Mouse (Mus musculus) thymus, postnatal 25 days (tissue): ENCODE data around the gene Vps29.
A peak's percentile ranks its signal among the peaks of the same experiment; 100 is the strongest.

Experiments used
- DNase-seq: peaks from one replicate; pipeline ENCODE4 v3.0.0; 2022

The Vps29 gene

DNA sequence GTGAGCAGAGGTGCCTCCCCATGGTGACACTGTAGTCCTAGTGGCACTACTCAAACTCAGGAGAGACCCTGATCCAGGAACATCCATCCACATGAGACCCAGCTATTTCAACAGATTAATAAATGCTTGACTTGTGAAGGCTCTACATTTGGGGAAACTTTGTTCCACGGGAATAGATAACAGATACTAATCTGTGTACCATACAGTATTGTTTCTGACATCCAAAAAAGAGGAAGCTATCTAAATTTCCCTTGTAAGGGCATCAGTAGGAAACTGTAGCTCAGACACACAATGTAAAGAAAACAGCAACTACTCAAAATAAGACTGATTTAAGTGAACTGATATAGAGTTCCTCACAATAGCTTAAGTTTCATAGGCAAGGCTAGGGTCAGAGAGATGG, 11.3 kb upstream of the Vps29 start:
- DNase-seq: no peak

DNA sequence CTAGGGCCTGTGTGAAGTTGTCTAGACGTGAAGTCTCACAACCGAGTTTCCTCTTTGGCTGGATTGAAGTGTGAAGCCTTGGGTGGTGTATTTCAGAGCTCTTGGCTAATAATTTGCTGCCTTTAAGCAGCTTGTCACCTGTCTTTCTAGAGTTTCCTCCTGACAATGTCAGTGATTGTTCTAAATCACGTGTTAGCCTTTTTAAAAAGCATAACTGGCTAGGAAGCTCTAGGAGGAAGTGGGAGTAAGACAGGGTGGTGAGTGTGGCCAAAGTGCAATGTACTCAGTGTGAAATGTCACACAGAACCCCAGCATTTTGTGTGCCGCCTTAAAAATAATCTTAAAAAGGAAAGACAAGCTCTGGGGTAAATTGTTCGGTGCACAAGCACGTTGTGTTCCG, 10.4 kb upstream of the Vps29 start:
- peak; percentile 19 for DNase-seq

DNA sequence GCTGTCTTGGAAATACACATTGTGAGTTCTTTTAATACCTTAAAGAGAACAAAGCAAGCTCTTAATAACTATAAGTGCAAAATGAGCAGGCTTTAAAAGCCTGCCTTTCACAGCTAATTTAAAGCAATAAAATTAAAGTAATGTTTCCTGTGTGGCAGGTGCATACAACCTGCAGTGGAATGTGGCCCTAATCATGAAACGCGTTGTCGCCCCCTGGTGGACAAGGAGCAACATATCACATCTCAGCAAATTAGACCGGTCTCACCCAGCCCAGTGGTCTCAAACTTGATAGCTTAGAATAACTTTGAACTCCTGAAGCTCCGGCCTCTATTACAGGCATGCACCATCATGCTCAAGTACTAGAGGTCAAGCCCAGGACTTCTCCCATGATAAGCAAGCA, 9.9 kb upstream of the Vps29 start:
- DNase-seq: peak; percentile 89

DNA sequence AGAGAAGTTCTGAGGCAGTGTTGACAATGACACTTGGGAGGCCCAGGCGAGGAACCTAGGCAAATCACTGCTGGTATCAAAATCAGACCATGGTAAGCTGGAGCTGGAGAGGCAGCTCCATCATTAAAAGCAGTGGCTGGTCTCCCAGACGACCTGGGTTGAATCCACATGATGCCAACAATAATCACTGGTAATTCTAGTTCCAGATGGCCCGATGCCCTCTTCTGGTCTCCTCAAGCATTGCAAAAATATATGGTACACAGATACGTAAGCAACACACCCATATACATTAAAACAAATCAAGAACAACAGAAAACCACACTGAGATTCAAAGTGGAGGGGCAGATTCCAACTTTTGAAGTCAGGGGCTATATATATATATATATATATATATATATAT, 8.4 kb upstream of the Vps29 start:
- DNase-seq: no peak

DNA sequence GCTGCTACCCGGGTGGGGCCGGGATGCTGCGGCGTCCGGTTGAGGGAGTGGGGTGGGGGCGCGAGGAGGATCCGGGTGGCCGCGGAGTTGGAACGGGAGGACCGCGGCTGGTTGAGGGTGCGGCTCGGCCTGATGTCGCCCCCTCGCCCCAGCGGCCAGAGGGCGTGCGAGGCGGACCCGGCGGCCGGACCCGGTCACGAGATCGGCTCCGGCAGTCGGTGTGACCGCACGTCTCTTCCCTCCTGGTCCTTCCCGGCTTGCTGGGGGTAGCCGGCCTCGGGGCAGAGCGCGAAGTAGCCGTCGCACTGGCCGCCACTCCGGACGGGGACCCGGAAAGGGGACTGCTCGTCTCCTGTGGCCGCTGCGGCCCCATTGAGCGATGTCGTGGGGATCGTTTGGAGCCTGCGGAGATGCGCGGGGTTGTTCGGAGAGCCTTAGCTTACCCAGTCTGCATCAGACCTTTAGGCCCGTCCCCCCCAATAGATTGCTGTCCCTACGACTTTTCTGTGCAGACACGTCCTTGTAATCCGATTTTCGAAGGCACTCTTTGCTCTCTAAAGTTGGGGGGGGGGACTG, 411 bp downstream of the Vps29 start:
- DNase-seq: no peak

DNA sequence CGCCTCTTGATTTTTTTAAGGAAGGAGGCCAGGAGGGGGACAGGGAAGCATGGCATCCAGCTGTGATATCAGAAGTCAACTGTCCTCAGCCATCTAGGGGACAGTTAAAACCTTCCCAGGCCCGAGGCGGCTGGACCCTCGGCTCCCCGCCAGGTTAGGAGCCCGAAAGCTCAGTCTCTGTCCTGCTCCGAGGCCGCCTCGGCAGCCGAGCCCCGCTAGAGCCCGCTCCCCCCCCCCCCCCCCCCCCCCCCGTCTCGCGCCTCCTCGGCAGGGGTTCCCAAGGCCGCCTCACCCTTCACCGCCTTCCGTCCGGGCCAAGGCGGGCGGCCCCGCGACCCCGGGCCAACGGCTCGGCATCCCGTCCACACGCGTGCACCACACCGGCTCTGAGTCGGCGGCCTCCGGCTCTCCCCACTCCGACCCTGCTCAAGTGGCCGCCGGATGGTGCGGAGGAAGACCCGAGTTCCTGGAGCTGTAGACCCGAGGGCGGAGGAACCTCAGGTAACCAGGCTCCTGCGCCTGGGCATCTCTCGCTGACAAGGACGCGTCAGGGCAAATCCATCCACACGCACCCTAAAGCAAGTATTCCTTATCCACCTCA, 17.5 kb downstream of the Vps29 start, which contains the start of gene Gpn3:
Gpn3 (plus strand) TSS at position 286 of the 601 bp plus-strand sequence.
- DNase-seq: no peak

DNA sequence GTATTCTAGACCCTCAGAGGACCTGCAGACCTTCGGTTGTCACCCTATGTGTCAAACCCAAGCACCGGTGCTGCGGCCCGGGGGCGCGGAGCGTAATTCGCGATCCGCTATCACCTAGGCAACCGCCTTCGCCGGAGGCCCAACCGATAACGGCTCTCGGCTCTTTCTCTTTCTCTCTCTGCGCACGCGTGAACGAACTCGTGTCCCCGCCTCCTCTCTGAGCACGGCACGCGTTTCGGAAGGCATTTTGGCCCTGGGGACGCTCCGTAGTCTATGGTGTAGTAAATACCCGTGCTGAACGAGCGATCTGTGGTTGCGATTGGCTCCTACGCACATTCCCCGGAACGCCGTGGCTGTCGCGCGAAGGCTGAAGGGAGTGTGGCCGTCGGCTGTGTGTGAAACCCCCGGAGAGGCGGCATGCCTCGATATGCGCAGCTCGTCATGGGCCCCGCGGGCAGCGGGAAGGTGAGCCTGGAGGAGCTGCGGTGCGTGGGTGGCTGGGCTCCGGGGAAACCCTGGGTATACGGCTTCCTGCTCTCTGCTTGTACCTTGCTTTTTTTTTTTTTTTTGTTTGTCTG, 18.1 kb downstream of the Vps29 start, which contains the start of gene Fam216a:
Fam216a (minus strand) TSS at position 173 of the 578 bp plus-strand sequence.
- peak; percentile 100 for DNase-seq

DNA sequence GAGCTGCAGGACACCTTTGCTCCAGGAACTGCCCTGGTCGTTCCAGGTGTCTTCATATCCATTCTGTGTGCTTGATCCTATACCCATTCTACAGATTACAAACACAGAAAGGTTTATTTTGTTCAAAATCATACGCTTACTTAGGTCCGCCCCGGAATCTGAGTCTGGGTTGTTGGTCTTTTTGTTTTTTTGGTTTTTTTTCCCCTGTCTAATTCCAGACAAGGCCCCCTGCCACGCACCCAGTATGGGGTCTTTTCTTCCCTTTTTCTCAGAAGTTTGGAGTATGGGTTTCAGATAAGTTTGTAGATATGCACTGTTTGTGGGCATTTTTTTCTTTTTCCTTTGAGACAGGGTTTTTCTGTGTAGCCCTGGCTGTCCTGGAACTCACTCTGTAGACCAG, 18.7 kb downstream of the Vps29 start:
- no peak for DNase-seq

DNA sequence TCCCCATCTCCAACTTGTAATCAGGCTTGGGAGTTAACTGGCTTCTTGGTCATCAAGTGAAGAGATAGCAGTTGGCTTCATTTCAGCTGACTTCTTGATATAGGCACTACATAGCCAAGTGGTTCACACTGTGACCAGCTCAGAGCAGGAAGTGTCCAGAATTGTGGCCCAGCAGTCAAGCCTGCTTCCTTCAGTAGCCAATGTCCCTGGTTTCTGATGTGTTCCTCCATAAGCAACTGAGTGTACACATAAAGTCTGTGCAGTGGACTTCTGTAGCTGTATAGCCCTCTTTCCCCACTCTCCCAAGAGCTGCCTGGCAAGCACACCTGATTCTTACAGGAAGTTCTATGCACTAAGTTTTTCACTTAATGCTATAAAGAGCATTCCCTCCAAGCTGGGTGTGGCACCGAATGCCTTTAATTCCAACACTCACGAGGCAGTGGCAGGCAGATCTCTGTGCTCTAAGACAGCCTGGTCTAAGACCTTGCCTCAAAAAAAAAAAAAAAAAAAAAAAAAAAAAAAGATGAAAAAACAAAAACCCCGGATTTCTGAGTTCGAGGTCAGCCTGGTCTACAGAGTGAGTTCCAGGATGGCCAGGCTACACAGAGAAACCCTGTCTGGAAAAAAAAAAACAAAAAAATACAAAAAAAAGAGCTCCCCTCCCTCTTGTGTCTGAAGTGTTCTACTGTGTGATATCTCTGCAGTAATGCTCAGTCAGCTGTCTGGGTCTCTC, 23.1 kb downstream of the Vps29 start:
- no peak for DNase-seq

DNA sequence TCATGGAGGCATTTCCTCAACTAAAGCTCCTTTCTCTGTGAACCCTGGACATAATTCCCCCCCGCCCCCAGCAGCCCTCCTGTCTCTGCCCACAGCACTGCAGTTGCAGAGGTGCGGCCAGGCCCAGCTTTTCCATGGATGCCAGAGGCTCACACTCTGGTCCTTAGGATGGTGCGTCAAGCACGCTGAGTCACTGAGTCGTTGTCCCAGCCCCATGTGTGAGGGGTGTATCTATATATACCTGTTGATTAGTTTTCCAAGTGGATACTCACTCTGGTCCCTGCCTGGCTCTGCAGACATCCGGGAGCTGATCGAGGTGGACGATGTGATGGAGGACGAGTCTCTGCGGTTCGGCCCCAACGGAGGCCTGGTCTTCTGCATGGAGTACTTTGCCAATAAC, 24.0 kb downstream of the Vps29 start:
- DNase-seq: no peak

DNA sequence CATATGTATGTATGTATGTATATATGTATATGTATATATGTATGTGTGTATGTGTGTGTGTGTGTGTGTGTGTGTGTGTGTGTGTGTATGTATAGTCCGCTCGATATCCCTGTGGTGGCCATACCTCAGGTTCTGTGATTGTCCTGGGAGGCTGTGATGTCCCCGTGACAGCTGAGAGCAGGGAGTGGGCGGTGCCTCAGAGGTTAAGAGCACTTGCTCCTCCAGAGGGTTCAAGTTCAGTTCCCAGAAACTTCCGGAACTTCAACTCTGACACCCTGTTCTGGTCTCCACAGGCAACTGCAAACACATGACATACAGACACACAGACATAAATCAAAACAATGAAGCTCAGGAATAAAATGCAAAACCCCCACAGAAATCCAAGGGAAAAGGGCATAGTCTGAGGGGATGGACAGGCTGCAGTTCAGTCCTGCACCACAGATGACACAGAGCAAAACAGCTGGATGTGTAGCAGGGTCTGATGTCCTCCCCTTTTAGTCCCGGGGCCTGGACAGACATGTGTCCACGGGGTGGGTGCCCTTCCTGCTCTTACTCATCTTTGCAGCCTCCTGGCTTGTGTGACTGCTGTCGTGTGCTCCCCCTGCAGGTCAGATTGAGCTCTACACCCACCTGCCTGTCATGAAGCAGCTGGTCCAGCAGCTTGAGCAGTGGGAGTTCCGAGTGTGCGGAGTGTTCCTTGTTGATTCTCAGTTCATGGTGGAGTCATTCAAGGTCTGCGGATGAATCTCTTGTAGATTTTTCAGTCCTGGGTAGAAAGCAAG, 25.4 kb downstream of the Vps29 start:
- peak; percentile 75 for DNase-seq

DNA sequence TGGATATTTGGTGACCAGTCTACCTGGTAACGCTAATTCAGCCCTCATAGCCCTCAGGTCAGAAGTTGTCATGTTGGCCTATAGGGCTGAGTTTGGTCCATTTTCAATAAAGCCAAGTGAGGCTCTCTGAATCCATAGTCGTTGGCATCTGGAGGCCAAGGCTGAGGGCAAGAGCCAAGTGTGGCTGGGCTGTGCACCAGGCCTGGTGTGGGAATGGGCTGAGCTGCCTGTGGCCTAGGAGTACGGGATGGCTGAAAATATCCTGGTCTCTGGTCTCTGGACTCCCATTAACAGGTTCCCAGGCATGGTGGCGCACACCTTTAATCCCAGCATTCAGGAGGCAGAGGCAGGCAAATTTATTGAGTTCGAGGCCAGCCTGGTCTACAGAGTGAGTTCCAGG, 35.8 kb downstream of the Vps29 start:
- DNase-seq: no peak

DNA sequence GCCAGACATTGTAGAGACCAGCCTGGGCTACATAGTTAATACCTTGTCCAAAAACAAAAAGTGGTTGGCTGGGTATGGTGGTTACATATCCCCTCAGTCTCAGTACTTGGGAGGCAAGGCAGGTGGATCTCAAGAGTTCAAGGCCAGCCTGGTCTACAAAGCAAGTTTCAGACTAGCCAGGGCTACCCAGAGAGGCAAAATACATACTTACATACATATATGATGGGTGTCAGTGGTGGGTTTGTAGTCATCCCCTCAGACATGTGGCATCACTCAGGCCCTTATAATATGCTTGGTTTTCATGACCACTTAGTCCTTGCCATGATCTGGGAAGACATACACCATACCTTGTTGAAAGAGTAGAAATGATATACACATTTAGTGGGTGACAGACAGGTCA, 36.5 kb downstream of the Vps29 start:
- DNase-seq: no peak

DNA sequence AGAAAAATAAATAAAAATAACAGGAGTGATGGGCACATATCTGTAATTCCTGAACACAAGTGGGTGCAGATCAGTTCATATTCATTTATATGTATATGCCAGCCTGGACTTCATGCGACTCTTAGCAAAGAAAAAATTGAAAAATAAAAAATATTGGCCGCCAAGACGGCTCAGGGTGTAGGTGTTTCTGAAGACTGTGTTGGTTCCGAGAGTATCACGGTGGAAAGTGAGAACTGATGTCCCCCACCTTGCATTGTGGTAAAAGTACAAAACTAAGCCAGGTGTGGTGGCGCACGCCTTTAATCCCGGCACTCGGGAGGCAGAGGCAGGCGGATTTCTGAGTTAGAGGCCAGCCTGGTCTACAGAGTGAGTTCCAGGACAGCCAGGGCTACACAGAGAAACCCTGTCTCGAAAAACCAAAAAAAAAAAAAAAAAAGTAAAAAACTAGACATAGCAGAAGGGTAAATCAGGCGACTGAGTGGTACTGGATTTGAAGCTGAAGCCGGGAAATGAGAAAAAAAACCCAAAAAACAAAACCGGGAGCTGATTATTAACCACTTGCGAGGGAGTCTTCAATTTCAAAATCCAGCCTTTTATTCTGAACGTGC, 37.1 kb downstream of the Vps29 start:
- no peak for DNase-seq

DNA sequence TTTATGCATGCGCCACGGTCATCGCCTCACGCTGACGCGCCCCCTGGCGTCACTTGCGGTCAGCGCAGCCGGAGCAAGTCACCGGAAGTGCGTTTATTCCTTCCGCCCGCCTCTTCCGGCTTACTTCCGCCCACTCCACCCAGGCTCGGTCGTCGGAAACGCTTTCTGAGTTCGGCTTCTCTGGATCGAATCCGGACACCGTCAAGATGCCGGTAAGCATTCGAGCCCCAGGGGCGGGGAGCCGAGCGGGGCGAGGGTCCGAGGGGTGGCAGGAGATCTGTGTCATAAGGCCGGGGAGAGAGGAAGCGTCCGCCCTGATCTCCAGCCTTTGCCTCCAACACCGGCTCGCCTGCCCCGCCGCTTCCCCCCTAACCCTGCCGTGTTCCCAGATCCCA, 37.6 kb downstream of the Vps29 start, which contains the start of gene Arpc3:
Arpc3 (plus strand) TSS at position 93 of the 395 bp plus-strand sequence.
- DNase-seq: peak; percentile 91

DNA sequence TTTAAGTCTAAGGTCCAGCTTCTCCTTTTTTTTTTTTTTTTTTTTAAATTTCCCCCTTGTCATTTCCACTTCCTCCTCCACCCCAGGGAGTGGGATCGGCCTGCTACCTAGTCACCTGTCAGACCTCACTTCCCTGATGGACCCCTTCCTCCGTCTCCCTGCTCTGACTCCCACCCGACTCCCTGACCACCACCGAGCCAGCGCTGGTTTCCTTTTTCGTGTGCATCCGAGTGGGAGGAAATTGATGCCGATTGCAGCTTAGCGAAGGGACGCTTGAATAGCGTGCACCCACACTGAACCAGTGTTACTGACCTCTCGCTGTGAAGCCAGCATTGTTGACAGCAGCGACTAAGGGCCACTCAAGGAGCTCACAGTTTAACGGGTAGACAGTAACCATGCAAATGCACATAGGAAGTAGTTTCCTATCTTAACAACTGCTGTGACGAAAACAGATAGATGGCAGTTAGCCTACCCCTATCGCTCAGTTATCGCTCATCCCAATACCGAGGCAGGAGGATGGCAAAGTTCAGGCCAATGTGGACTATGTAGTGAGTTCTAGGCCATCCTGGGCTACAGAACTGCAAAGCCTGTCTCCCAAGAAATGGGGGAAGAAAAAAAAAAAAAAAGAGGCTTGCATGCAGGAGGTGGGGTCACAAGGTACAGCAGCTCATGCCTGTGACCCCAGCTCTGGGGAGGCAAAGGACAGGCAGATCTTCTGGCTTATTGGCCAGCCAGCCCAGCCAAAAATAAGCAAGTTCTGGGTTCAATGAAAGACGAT, 38.2 kb downstream of the Vps29 start:
- peak; percentile 29 for DNase-seq

DNA sequence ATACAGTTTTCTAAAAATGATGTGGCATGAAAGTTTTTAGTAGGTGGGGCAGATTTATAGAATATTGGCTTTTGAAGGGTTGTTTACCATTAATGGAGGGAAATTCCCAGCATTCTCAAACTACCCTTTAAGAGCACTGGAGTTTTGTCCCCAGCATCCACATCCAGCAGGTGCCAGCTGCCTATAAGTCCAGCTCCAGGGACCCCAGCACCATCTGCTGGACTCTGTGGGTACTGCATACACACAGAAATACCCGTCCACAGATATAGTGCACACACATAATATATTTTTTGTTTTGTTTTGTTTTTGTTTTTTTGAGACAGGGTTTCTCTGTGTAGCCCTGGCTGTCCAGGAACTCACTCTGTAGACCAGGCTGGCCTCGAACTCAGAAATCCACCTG, 39.7 kb downstream of the Vps29 start:
- DNase-seq: peak; percentile 85

DNA sequence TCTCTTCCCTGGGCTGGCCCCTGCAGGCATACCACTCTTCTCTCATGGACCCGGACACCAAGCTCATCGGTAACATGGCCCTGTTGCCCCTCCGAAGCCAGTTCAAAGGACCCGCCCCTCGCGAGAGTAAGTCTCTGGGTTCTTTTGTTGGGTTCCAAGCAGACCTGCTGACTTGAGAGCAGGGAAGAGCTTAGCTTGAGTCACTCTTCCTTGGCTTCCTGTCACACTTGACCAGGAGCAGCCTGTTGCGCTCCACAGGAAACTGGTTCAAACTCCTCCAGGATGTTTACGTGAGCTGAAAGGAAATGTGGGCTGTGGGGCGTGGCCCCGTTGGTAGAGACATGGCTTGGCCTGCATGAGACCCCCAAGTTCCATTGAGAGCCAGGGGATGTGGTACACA, 42.6 kb downstream of the Vps29 start:
- DNase-seq: peak; percentile 32

DNA sequence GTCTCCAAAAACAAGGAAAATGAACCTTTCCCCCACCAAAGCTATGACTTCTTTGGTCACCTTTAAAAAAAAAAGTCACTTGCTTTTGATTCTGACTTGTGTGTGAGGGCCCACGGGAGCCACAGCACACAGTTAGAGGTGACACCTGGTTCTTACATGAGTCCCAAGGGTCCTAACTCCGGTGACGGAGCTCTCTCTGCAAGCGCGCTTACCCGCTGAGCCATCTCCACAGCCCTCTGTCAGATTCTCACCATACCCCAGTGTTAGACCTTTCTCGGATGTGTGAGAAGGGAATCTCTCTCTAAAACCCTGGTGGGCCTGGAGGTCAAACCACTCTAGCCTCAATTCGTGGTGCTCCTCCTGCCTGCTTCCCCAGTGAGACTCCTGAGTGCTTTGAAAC, 43.3 kb downstream of the Vps29 start:
- DNase-seq: no peak

DNA sequence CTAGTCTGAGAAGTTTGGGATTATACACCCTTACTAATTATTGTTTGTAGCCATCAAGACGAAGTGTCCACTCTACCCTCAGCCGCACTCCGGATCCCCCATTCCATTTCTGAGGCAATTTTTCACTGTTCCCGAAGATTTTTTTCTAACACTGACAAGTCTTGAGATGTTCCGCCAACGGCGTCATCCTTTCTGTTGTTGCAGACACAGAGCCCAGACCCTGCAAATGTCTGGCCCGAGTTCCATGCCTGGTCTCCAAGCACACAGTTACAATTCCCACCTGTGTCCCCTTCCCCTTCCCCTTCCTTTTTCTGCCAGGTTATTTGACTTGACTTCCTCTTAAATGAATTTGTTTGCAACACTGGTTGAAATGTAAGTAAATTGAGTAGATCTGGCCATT, 45.7 kb downstream of the Vps29 start:
- DNase-seq: no peak

DNA sequence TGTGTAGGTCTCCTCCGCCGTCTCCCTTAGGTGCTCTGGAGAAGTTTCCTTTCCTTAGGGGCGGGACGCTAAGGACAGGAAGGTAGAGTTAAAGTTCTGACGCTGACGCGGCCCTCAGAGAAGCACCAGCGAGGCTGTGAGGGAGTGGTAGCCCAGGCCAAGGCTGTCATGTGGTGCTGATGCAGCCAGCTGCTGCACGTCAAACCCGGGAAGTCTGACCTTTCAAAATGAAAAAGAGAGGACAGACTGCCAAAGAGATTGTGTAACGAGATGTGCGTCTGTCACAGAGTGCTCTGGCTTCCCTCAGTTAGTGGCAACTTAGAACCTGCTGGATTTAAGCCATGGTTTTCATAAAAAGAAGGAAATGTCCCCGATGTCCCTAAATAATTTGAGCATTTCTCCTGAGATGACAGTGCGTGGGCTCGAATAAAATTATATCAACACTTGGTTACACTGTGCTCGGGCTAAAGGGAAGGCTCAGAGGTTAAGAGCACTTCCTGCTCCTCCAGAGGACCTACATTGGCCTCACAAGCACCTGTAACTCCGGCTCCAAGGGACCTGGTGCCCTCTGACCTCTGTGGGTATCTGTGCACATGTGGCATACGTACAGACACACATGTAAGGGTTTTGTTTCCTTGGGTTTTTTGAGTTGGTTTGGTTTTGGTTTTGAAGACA, 46.6 kb downstream of the Vps29 start:
- no peak for DNase-seq
